Mouse (Mus musculus) heart, embryonic 10.5 days (tissue): Measurements from ENCODE around the gene Pitpnm1. TPM values are rescaled to one million over a fixed set of nuclear protein-coding genes. Genes with fewer than 3 reads are reported as not detected.

ENCODE experiments used
- polyA plus RNA-seq: library from polyadenylated mRNA; unstranded; fragments of >200 nt; fragmentation: Nextera tagmentation; extraction: Ambion mirVana; gene quantifications from 2 replicates; pipeline ENCODE4 v1.2.1, GENCODE M21; 2016

The Pitpnm1 gene
- polyA plus RNA-seq, 1 experiment from 2014 or later = 14.3 TPM

Other genes starting within 250 kb of the Pitpnm1 start
- 29.8 and 40.3 TPM in 2 replicates for gene Chka, start 248.2 kb upstream of the Pitpnm1 start, polyA plus RNA-seq
- gene Tcirg1, start 192.9 kb upstream of the Pitpnm1 start, polyA plus RNA-seq = 22.5 and 32.2 TPM in 2 replicates
- gene Ndufs8, start 187.2 kb upstream of the Pitpnm1 start, polyA plus RNA-seq = 323 and 356 TPM in 2 replicates
- 2.1 and 3.0 TPM in 2 replicates for gene Aldh3b1, start 170.2 kb upstream of the Pitpnm1 start, polyA plus RNA-seq
- 4.4 and 5.0 TPM in 2 replicates for gene Unc93b1, start 164.8 kb upstream of the Pitpnm1 start, polyA plus RNA-seq
- not detected in 2 replicates for gene Aldh3b3, start 141.4 kb upstream of the Pitpnm1 start, polyA plus RNA-seq
- gene Aldh3b2, start 127.7 kb upstream of the Pitpnm1 start, polyA plus RNA-seq = 0.51 and 1.8 TPM in 2 replicates
- gene Acy3, start 113.4 kb upstream of the Pitpnm1 start, polyA plus RNA-seq = 9.5 and 10.3 TPM in 2 replicates
- gene Tbx10, start 107.2 kb upstream of the Pitpnm1 start, polyA plus RNA-seq = 0.45 TPM in 1 of 2 replicates, not detected in the other
- 40.2 and 52.4 TPM in 2 replicates for gene Nudt8, start 99.4 kb upstream of the Pitpnm1 start, polyA plus RNA-seq
- 4.1 and 5.2 TPM in 2 replicates for gene Gm49405, start 99.4 kb upstream of the Pitpnm1 start, polyA plus RNA-seq
- 32.4 and 75.0 TPM in 2 replicates for gene Doc2g, start 96.7 kb upstream of the Pitpnm1 start, polyA plus RNA-seq
- gene Ndufv1, start 87.2 kb upstream of the Pitpnm1 start, polyA plus RNA-seq = 298 and 420 TPM in 2 replicates
- 402 and 470 TPM in 2 replicates for gene Gstp1, start 62.0 kb upstream of the Pitpnm1 start, polyA plus RNA-seq
- gene Gstp2, start 54.0 kb upstream of the Pitpnm1 start, polyA plus RNA-seq = 2.9 TPM in 2 replicates
- 0.37 TPM in 1 of 2 replicates, not detected in the other for gene Gstp3, start 40.4 kb upstream of the Pitpnm1 start, polyA plus RNA-seq
- gene Cabp2, start 18.4 kb upstream of the Pitpnm1 start, polyA plus RNA-seq = not detected in 2 replicates
- 67.9 and 86.0 TPM in 2 replicates for gene Cdk2ap2, start 2.8 kb upstream of the Pitpnm1 start, polyA plus RNA-seq
- 89.7 and 93.8 TPM in 2 replicates for gene Aip, start 25.9 kb downstream of the Pitpnm1 start, polyA plus RNA-seq
- gene Gpr152, start 39.8 kb downstream of the Pitpnm1 start, polyA plus RNA-seq = not detected in 2 replicates
- gene Cabp4, start 44.0 kb downstream of the Pitpnm1 start, polyA plus RNA-seq = not detected in 2 replicates
- 135 and 146 TPM in 2 replicates for gene Coro1b, start 48.6 kb downstream of the Pitpnm1 start, polyA plus RNA-seq
- gene Ptprcap, start 53.6 kb downstream of the Pitpnm1 start, polyA plus RNA-seq = 1.8 and 4.4 TPM in 2 replicates
- gene Rps6kb2, start 63.4 kb downstream of the Pitpnm1 start, polyA plus RNA-seq = 53.4 and 57.0 TPM in 2 replicates
- gene Carns1, start 75.5 kb downstream of the Pitpnm1 start, polyA plus RNA-seq = 2.3 and 2.8 TPM in 2 replicates
- gene Tbc1d10c, start 91.3 kb downstream of the Pitpnm1 start, polyA plus RNA-seq = 0.94 and 1.5 TPM in 2 replicates
- gene Ppp1ca, start 92.1 kb downstream of the Pitpnm1 start, polyA plus RNA-seq = 876 and 946 TPM in 2 replicates
- gene Rad9a, start 101.7 kb downstream of the Pitpnm1 start, polyA plus RNA-seq = 33.0 and 40.0 TPM in 2 replicates
- gene Clcf1, start 114.2 kb downstream of the Pitpnm1 start, polyA plus RNA-seq = 2.1 and 3.4 TPM in 2 replicates
- gene AC109138.7, start 114.4 kb downstream of the Pitpnm1 start, polyA plus RNA-seq = not detected in 2 replicates
- 15.5 and 18.7 TPM in 2 replicates for gene Pold4, start 131.9 kb downstream of the Pitpnm1 start, polyA plus RNA-seq
- gene Ssh3, start 169.2 kb downstream of the Pitpnm1 start, polyA plus RNA-seq = 2.9 and 3.5 TPM in 2 replicates
- 1.9 and 3.6 TPM in 2 replicates for gene Ankrd13d, start 183.1 kb downstream of the Pitpnm1 start, polyA plus RNA-seq
- 12.0 and 16.5 TPM in 2 replicates for gene Grk2, start 206.2 kb downstream of the Pitpnm1 start, polyA plus RNA-seq